Mouse (Mus musculus) midbrain, embryonic 11.5 days (tissue): ENCODE measurements at regions not wholly inside any gene's neighbourhood (a gene's known extent, or its start where the extent isn't known, plus 50 kb on each side); places are given as distances from the start of the nearest gene placed in this dataset.
A peak's percentile ranks its signal among the peaks of the same experiment; 100 is the strongest.

Source experiments
- ATAC-seq: fragments of 200-750 bp; cut with Nextera tagmentation; 2 replicates; pipeline ENCODE4 v1.8.0; 2017; ENCODE audit warnings: moderate TSS enrichment, moderate library complexity; ENCODE audit not compliant: low FRiP score
- DNase-seq: peaks from one replicate; pipeline ENCODE4 v3.0.0; 2015; ENCODE audit warnings: low spot score; ENCODE audit errors: missing footprints
- H3K27ac ChIP-seq: fragments of 300-500 bp; sonication (generic); 2 replicates; pipeline ENCODE4 v1.5.1; 2014; ENCODE audit warnings: low read depth, low read length
- H3K27me3 ChIP-seq: fragments of 300-500 bp; sonication (generic); 2 replicates; pipeline ENCODE4 v1.6.1; 2014; ENCODE audit warnings: mild to moderate bottlenecking, low read length, moderate library complexity, mixed read lengths; ENCODE audit not compliant: control insufficient read depth, insufficient read depth
- H3K36me3 ChIP-seq: fragments of 300-500 bp; sonication (generic); 2 replicates; pipeline ENCODE4 v1.6.1; 2014; ENCODE audit warnings: mild to moderate bottlenecking, low read length, moderate library complexity, mixed read lengths; ENCODE audit not compliant: control insufficient read depth, insufficient read depth
- H3K4me1 ChIP-seq: fragments of 300-500 bp; sonication (generic); 2 replicates; pipeline ENCODE4 v1.6.1; 2014; ENCODE audit warnings: low read length; ENCODE audit not compliant: control insufficient read depth, insufficient read depth
- H3K4me2 ChIP-seq: fragments of 300-500 bp; sonication (generic); 2 replicates; pipeline ENCODE4 v1.6.1; 2014; ENCODE audit warnings: mild to moderate bottlenecking, moderate library complexity
- H3K4me3 ChIP-seq: fragments of 300-500 bp; sonication (generic); 2 replicates; pipeline ENCODE4 v1.5.1; 2014; ENCODE audit warnings: low read depth, low read length
- H3K9ac ChIP-seq: fragments of 300-500 bp; sonication (generic); 2 replicates; pipeline ENCODE4 v1.6.1; 2014; ENCODE audit warnings: low read length
- H3K9me3 ChIP-seq: fragments of 300-500 bp; sonication (generic); 2 replicates; pipeline ENCODE4 v1.6.1; 2016; ENCODE audit warnings: low read length; ENCODE audit not compliant: control insufficient read depth
- WGBS: fragments of 180-500 bp; shearing (Covaris S2); extraction: QIAGEN DNeasy Blood & Tissue Kit; methylation state at CpG from one replicate; pipeline ENCODE4 v1.1.7; 2014; 5-methylcytosine and 5-hydroxymethylcytosine counted together

DNA sequence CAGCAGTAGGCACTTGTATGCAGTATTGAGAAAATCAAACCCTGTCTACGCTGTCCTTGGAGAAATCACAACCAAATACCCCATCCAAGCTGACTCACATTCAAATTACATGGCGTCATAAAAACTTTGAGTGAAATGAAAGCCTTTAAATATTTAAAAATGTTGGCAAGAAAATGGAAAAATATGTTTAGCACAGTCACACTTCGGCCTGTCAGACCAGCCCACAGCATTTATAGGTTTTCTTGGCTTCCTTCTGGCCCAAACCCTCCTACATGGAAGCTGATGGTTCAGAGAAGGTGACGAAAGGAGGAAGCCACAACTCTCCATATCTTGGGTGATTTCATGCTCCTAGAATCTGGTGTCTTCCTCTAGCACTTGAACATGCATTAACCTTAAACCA, 240.9 kb upstream of the Gm5148 start:
- no peak overlapping the region for H3K4me2 ChIP-seq
- ATAC-seq (no peak), DNase-seq (peak; percentile 17)
- H3K9ac ChIP-seq, result no peak overlapping the region
- no peaks in the 10 kb centered on the region for H3K9me3 ChIP-seq
- 90% methylated on average over 4 of the region's 4 CpGs for WGBS
- no peaks in the 10 kb centered on the region for H3K36me3 ChIP-seq
- H3K27me3 ChIP-seq, result no peaks in the 10 kb centered on the region
- H3K27ac ChIP-seq, result no peak overlapping the region
- no peaks in the 10 kb centered on the region for H3K4me1 ChIP-seq
- H3K4me3 ChIP-seq, result no peak overlapping the region

DNA sequence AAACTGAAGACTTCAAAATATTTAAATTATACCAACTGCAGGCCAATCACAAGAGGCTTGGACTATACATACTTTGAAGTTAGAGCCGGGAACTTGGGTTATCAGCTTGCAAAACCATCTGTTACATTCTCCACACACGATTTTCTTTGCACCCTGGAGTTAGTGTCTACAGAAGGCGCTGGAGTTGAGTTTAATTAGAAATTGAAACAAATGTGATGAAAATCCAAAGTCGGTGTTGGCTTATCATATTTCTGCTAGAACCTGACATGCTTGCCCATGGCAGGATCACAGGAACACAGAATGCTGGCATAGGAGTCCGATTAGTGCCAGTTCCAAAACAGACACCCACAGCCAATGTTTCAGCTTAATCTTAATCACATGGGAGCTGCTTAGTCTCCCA, 239.8 kb upstream of the Gm5148 start:
- no peak for ATAC-seq
- no peaks in the 10 kb centered on the region for H3K9me3 ChIP-seq
- H3K27me3 ChIP-seq, result no peaks in the 10 kb centered on the region
- 89% methylated on average over 5 of the region's 5 CpGs for WGBS
- H3K36me3 ChIP-seq, result no peaks in the 10 kb centered on the region
- no peak overlapping the region for H3K27ac ChIP-seq
- DNase-seq, result peak; percentile 66
- H3K4me1 ChIP-seq, result no peaks in the 10 kb centered on the region
- no peak overlapping the region for H3K4me3 ChIP-seq
- no peak overlapping the region for H3K9ac ChIP-seq
- no peak overlapping the region for H3K4me2 ChIP-seq

DNA sequence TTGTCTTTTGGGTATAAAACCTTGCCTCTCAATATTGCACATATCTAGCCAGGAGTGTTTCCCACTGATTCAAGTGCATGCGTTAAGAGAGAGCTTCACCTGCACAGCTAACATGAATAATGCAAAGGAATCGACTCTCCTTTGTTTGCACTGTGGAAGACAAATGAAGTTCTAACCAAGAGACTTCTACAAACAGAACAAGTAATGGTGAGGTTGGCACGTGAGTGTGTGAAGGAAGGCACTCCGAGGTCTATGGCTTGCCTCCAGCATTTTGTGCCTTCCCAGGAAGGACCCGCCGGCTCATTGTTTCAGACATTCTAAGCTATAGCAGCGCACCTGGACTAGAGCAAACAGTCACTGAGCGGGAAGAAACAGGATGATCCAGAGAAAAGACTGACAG, 238.5 kb upstream of the Gm5148 start:
- no peak overlapping the region for H3K27ac ChIP-seq
- no peaks in the 10 kb centered on the region for H3K27me3 ChIP-seq
- H3K4me3 ChIP-seq, result no peak overlapping the region
- H3K4me2 ChIP-seq, result no peak overlapping the region
- H3K9ac ChIP-seq, result no peak overlapping the region
- no peaks in the 10 kb centered on the region for H3K36me3 ChIP-seq
- WGBS, result 89% methylated on average over 8 of the region's 8 CpGs
- no peaks in the 10 kb centered on the region for H3K4me1 ChIP-seq
- DNase-seq (no peak), ATAC-seq (no peak)
- no peaks in the 10 kb centered on the region for H3K9me3 ChIP-seq

DNA sequence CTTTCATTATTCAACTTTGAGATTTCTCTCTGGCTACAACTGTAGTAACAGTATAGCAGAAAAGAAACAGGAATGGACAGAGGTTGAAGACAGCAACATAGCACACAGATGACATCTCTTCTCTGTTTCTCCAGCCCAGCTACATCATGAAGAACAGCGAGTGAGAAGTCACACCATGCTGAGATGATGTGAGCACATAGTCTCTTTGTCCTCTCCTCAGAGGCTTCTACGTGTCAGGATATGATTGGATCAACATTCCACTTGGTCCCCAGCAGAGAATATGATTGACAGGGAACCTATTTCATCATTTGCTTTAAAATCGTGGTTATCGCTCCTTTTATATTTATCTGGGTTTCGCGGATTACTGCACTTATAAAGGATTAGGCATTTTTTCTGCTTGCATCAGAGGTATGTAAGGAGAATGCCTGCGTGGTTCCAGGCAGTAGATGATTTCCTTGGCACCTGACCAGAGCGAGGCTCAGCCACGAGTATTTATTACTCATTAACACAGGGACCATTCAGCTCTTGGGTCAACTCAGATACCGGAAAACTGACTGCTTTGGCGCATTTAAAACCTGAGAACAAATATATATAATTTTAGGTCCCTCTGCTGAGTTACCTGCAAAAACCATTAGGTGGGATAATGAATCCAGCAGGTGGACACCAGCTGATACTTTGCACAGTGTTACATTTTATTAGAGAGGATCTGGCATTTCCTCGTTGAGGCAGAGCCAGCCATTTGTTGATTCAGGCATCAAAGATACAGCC, 237.9 kb upstream of the Gm5148 start:
- DNase-seq (peak; percentile 33), ATAC-seq (no peak)
- Histone ChIP-seq H3K27me3 (no peaks in the 10 kb centered on the region), H3K9ac (no peak overlapping the region), H3K4me1 (no peaks in the 10 kb centered on the region), H3K27ac (no peak overlapping the region), H3K36me3 (no peaks in the 10 kb centered on the region), H3K9me3 (no peaks in the 10 kb centered on the region), H3K4me2 (no peak overlapping the region), H3K4me3 (no peak overlapping the region)
- WGBS, result 84% methylated on average over 12 of the region's 12 CpGs

DNA sequence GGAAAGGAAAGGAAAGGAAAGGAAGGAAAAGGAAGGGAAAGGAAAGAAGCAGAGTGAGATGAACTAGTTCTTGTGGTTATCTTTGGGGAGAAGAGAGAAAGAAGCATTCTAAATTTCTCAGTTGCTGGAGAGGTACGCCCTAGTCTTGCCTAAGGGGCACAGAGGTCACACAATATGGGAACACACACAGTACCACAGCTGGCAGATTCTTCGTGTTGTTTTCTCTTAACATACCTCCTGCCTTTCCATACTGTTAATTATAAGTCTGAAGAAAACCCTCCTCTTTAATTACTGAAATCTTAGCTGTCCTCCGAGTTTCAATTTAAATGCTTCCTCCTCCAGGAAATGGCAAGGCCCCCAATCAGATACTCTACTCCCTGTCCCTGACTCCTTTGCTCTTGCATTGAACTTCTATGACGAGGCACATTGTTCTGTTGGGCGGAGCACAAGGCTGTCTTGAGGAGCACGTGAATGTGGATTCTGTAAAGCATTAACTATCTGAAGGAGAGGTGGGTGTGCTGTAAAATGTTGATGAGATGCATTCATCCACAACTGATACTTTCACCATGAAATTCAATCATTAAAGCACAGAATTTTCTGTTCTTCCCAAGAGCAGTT, 234.2 kb upstream of the Gm5148 start:
- no peak overlapping the region for H3K27ac ChIP-seq
- H3K4me2 ChIP-seq, result no peak overlapping the region
- no peak overlapping the region for H3K4me3 ChIP-seq
- H3K27me3 ChIP-seq, result no peaks in the 10 kb centered on the region
- WGBS, result 75% methylated on average over 6 of the region's 6 CpGs
- H3K9me3 ChIP-seq, result no peaks in the 10 kb centered on the region; the same call in 1 of the 2 replicates
- H3K36me3 ChIP-seq, result no peaks in the 10 kb centered on the region
- no peak for ATAC-seq
- DNase-seq, result no peak
- H3K4me1 ChIP-seq, result no peaks in the 10 kb centered on the region
- H3K9ac ChIP-seq, result no peak overlapping the region

DNA sequence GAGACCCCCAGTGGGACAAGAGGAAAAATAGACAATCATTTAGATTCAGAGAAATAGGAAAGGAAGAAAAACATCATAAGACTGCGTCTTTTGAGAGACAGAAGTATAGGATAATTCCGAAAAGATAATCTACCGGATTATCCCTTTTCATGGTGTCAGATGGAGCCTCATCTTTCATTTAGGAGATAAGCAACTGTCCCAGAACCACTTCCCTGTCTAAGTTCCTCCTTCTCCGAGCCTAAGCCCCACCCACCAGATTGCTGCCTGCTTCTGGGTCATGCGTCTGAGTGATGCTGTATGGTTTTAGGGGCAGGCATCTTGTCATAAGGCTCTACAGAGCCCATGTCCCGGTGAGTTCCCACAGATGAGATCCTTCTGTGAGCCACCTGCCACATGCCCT, 232.3 kb upstream of the Gm5148 start:
- H3K27ac ChIP-seq, result no peak overlapping the region
- H3K9ac ChIP-seq, result no peak overlapping the region
- no peaks in the 10 kb centered on the region; the same call in 1 of the 2 replicates for H3K9me3 ChIP-seq
- H3K4me1 ChIP-seq, result no peaks in the 10 kb centered on the region
- DNase-seq (no peak), ATAC-seq (no peak)
- H3K4me3 ChIP-seq, result no peak overlapping the region
- no peaks in the 10 kb centered on the region for H3K36me3 ChIP-seq
- WGBS, result 86% methylated on average over 6 of the region's 6 CpGs
- no peaks in the 10 kb centered on the region for H3K27me3 ChIP-seq
- H3K4me2 ChIP-seq, result no peak overlapping the region

DNA sequence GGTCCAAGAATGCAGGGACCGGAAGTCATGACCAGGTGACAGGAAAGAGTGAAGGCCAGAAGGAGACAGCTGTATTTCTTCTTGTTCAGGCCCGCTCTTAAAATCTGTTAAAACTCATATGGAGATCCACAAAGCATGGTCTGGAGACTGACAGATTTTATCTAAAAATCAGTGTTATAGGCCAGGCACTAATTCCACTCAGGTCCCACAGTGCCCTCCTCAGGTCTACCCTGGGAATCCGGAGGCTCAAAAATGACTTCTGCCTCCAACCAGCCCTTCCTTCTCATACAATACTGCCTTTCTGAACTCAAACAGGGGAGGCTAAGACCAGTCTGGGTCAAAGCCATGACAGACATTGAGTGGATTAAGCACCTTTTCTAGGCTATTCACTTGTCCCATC, 228.6 kb upstream of the Gm5148 start:
- DNase-seq, result no peak
- WGBS, result 69% methylated on average over 3 of the region's 3 CpGs

DNA sequence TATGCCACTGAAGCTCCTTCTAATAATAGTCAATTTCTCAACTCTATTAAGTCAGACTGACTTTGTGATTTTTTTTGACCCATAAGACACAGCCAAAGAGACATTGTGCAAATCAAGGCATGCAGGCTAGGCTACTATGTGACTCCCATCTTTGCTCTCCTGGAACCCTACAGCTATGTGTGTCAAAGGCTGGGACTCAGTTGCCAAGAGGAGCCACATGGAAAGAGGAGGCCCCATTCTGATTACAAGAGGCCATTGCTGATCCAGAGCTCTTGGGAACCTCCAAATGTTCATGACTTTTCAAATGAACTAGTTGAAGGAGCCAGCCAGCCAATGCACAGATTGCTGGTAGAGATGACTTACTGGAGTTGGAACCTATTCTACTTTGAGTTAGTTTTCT, 228.0 kb upstream of the Gm5148 start:
- H3K36me3 ChIP-seq, result no peaks in the 10 kb centered on the region
- DNase-seq (peak; percentile 17), ATAC-seq (no peak)
- H3K27me3 ChIP-seq, result no peaks in the 10 kb centered on the region
- H3K4me2 ChIP-seq, result no peak overlapping the region
- no peaks in the 10 kb centered on the region; the same call in 1 of the 2 replicates for H3K9me3 ChIP-seq
- no peaks in the 10 kb centered on the region for H3K4me1 ChIP-seq
- no peak overlapping the region for H3K9ac ChIP-seq
- H3K27ac ChIP-seq, result no peak overlapping the region
- no peak overlapping the region for H3K4me3 ChIP-seq

More for the DNA sequence above, 228.6 kb upstream of the Gm5148 start:
- Histone ChIP-seq H3K9ac (no peak overlapping the region), H3K4me1 (no peaks in the 10 kb centered on the region), H3K27ac (no peak overlapping the region), H3K9me3 (no peaks in the 10 kb centered on the region; the same call in 1 of the 2 replicates), H3K27me3 (no peaks in the 10 kb centered on the region), H3K36me3 (no peaks in the 10 kb centered on the region), H3K4me2 (no peak overlapping the region), H3K4me3 (no peak overlapping the region)
- no peak for ATAC-seq

DNA sequence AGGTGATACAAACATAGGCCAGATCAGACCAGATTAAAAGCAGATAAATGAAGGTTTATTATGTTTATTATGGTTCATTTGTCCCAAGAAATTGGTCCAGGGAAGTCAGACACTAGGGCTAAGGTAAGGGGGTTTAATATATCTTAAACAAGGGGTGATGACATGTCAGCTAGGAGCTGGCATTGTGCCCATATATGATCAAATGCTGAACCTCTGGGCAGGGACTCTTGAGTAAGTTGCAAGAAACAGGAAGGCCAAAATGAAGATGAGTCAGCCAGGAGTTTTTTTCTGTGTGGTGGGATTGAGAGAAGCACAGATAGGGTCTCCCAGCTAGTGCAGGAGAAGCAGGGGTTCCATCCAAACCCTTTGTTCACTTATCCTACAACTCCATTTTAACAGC, 219.4 kb upstream of the Gm5148 start:
- Histone ChIP-seq H3K27me3 (no peaks in the 10 kb centered on the region), H3K36me3 (no peaks in the 10 kb centered on the region), H3K9ac (no peak overlapping the region), H3K4me3 (no peak overlapping the region), H3K4me1 (no peaks in the 10 kb centered on the region), H3K27ac (no peak overlapping the region), H3K4me2 (no peak overlapping the region), H3K9me3 (no peaks in the 10 kb centered on the region)
- no peak for ATAC-seq
- peak; percentile 67 for DNase-seq
